Mouse (Mus musculus): ENCODE measurements around the gene Olfr1419. TPM values are rescaled to one million over a fixed set of nuclear protein-coding genes. Genes with fewer than 3 reads are reported as not detected.

The Olfr1419 gene
- polyA plus RNA-seq (2021; fragmentation: Nextera tagmentation) = not detected in 2 replicates
- long read RNA-seq, experiment 1 = 0 reads
- long read RNA-seq, experiment 2 = 0 reads

DNA sequence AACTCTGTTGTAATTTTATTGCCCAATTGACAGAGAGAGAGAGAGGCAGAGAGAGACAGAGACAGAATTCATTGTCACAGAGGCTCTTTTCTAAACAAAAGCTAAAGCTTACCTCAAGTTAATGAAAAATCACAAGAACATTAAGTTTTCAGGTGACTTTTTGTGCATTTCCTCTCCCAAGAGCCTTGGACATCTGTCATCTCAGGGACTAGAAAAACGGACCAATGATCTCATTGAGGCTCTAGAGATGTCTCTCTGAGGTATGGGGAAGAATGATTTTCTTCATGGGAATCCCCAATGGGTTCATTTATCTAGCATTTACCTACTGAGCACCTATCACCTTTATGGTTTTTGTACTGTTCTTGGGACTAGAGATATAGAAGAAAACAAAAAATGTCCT is at the start of gene Olfr1419:
Gene Olfr1419 (minus strand): TSS at position 101 of the 400 bp plus-strand sequence.

DNA sequence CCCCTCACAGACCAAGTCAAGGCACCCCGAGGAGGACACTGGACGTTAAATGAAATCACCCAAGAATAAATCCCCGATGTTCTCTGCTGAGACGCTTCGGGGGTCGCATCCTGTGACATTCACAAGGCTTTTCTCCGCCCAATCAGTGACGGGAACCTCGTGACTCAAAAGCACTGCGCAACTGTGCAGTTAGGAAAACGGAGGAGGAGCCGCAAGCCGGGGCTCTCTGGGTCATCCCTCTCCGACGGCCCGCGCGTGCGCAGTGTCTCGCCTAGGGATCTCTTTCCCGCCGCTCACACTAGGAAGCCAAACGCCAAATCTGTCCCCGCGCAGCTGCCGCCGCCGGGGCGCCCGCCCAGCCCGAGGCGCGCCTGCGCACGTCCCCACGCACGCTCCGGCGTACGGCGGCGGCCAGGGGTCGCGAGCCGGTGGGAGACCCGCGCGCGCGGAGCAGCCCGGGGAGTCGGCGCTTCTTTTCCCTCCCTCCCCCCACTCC is 37.2 kb upstream of the Olfr1419 start, which contains the start of gene Patl1:
Gene Patl1 (plus strand): TSS at position 363 of the 496 bp plus-strand sequence.

DNA sequence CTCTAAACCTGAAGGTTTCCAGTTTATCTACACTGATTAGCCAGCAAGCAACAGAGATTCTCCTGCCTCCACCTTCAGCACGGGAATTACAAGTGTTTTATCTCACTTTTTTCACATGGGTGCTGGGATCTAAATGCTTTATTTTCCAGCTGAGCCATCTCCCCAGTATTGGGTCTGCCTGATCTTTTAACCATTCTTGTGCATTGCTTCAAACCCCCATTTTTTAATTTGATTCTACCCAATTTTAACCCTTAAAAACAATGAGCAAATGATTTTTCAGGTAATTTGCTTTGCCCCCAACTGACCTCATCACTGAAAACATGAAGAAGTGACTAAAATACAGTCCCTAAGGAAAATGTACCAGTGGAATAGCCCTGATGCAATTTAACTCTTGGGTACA is 11.4 kb upstream of the Olfr1419 start, which contains the start of gene Olfr1420:
Gene Olfr1420 (plus strand): TSS at position 301 of the 400 bp plus-strand sequence.

DNA sequence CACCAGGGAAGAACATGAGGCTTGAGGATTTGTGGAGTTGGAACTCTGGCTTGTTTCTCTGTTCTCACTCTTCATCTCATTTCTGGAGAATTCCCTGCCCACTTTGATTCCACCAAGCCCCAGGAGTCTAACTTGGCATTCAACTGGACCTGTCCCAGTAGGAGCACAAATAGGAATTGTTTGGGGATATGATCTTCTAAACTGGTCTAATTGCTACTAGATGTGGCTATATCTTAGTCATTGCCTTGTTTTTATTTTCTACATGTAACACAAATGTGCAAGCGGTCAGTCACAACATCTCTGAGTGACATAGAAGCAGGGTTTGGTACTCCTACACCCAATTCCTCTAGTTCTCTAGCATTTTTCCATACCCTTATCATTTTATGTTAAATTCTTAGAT is 13.9 kb downstream of the Olfr1419 start, which contains the start of gene Olfr1418:
Gene Olfr1418 (minus strand): TSS at position 101 of the 400 bp plus-strand sequence.

DNA sequence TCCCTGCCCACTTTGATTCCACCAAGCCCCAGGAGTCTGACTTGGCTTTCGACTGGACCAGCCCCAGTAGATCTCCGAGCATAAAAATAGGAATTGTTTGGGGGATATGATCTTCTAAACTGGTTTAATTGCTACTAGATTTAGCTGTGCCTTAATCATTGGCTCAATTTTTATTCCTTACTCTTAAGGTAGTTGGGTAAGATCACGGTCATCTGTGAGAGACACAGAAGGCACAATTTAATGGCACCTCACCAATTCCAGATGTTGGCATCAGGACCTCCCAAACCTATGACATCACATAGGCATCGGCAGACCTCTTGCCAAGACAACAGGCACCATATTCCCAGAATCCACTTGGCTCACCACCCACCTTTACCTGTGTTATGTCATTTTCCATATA is 35.8 kb downstream of the Olfr1419 start, which contains the start of gene Olfr1417:
Gene Olfr1417 (minus strand): TSS at position 101 of the 400 bp plus-strand sequence.

DNA sequence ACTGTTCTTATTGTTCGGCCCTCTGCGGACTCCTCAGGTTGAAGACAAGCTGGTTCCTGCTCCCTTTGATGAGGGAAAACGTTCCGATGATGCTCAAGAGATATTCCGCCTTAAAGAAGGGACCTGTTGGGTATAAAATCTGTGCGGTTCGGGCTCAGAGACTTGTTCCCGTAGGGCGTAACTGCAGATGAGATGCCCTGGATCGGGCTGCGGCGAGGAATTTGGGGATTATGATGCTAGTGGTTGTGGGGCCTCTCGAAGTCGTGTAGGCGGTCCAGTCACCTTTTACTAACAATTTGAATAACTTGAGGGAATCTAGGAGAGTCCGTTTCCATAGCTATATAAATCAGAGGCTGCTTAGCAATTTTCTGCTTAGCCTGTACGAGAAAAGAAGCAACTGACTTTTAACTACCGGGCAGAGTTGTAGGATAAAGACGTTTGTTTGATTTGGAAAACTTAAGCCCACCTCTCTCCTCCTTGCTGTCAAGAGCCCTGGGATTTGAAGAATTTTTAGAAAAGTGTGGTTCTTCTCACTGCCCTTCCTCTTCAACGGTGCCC is 55.7 kb downstream of the Olfr1419 start, which contains the start of gene Stx3:
Gene Stx3 (minus strand): TSS at position 261 of the 558 bp plus-strand sequence.

Small RNA genes within 50 kb of the gene (microRNA-seq; reads per million reads assigned to microRNA genes)
- 8.8 reads per million, percentile 29 among the genes with 10 or more reads in this experiment for gene Mir6994

Other genes with a start within 250 kb of the Olfr1419 start
- not detected in 2 replicates for gene Ms4a3, start 234.3 kb downstream of the Olfr1419 start, polyA plus RNA-seq (2021; fragmentation: Nextera tagmentation)
- not detected in 2 replicates for gene Oosp2, start 214.5 kb downstream of the Olfr1419 start, polyA plus RNA-seq (2021; fragmentation: Nextera tagmentation)
- not detected in 2 replicates for gene Oosp1, start 184.0 kb downstream of the Olfr1419 start, polyA plus RNA-seq (2021; fragmentation: Nextera tagmentation)
- gene Oosp3, start 178.1 kb downstream of the Olfr1419 start, polyA plus RNA-seq (2021; fragmentation: Nextera tagmentation) = not detected in 2 replicates
- not detected in 2 replicates for gene Gif, start 127.6 kb downstream of the Olfr1419 start, polyA plus RNA-seq (2021; fragmentation: Nextera tagmentation)
- gene Mrpl16, start 104.7 kb downstream of the Olfr1419 start, polyA plus RNA-seq (2021; fragmentation: Nextera tagmentation) = 50.9 and 52.3 TPM in 2 replicates
- gene Stx3, start 55.7 kb downstream of the Olfr1419 start, polyA plus RNA-seq (2021; fragmentation: Nextera tagmentation) = 6.8 and 7.4 TPM in 2 replicates
- gene Olfr1417, start 35.9 kb downstream of the Olfr1419 start, polyA plus RNA-seq (2021; fragmentation: Nextera tagmentation) = not detected in 2 replicates
- not detected in 2 replicates for gene Olfr1418, start 14.0 kb downstream of the Olfr1419 start, polyA plus RNA-seq (2021; fragmentation: Nextera tagmentation)
- not detected in 2 replicates for gene Olfr1420, start 11.5 kb upstream of the Olfr1419 start, polyA plus RNA-seq (2021; fragmentation: Nextera tagmentation)
- 2.1 and 2.3 TPM in 2 replicates for gene Patl1, start 37.3 kb upstream of the Olfr1419 start, polyA plus RNA-seq (2021; fragmentation: Nextera tagmentation)
- 4.7 and 4.8 TPM in 2 replicates for gene Osbp, start 90.8 kb upstream of the Olfr1419 start, polyA plus RNA-seq (2021; fragmentation: Nextera tagmentation)
- gene Olfr1423, start 166.2 kb upstream of the Olfr1419 start, polyA plus RNA-seq (2021; fragmentation: Nextera tagmentation) = 0.04 TPM in 1 of 2 replicates, not detected in the other
- not detected in 2 replicates for gene Olfr1424, start 187.6 kb upstream of the Olfr1419 start, polyA plus RNA-seq (2021; fragmentation: Nextera tagmentation)
- not detected in 2 replicates for gene Olfr1425, start 202.6 kb upstream of the Olfr1419 start, polyA plus RNA-seq (2021; fragmentation: Nextera tagmentation)
- gene Olfr1426, start 216.9 kb upstream of the Olfr1419 start, polyA plus RNA-seq (2021; fragmentation: Nextera tagmentation) = not detected in 2 replicates
- not detected in 2 replicates for gene Olfr1427, start 228.2 kb upstream of the Olfr1419 start, polyA plus RNA-seq (2021; fragmentation: Nextera tagmentation)
- gene Olfr1428, start 240.8 kb upstream of the Olfr1419 start, polyA plus RNA-seq (2021; fragmentation: Nextera tagmentation) = not detected in 2 replicates
- not detected in 2 replicates for gene Olfr76, start 248.1 kb upstream of the Olfr1419 start, polyA plus RNA-seq (2021; fragmentation: Nextera tagmentation)